Mouse (Mus musculus) subcutaneous adipose tissue, adult 2 months (tissue): ENCODE data around the gene Serpina5. TPM values are rescaled to one million over a fixed set of nuclear protein-coding genes. Genes with fewer than 3 reads are reported as not detected.

ENCODE experiments used
- polyA plus RNA-seq: library from polyadenylated mRNA; depleted of rRNA; stranded (reverse); fragments of >200 nt; gene quantifications from 2 replicates; pipeline ENCODE4 v1.2.3, GENCODE M21; 2012; ENCODE audit warnings: low replicate concordance; rRNA removed

Gene Serpina5
- polyA plus RNA-seq: 0.10 TPM in 1 of 2 replicates, not detected in the other

DNA sequence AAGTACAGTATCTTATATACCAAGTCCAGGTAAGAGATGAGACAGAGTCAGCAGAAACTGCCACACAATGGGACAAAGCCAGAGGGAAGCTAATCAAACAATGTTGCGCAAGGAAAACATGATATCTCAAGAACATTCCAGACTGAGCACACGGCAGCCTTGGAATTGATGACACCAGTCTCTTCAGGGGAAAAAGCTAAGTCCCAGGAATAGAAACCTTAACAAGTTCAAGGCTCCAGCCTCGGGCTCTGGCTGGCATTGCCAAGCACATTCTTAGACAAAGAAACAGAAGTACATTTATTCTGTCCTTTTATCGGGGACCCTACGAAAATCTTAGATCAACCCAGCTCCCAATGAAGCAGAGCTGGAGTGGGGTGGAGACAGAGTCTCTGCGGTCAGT is at the start of gene Serpina5:
Serpina5 (plus strand) TSS at position 346 of the 400 bp plus-strand sequence.

DNA sequence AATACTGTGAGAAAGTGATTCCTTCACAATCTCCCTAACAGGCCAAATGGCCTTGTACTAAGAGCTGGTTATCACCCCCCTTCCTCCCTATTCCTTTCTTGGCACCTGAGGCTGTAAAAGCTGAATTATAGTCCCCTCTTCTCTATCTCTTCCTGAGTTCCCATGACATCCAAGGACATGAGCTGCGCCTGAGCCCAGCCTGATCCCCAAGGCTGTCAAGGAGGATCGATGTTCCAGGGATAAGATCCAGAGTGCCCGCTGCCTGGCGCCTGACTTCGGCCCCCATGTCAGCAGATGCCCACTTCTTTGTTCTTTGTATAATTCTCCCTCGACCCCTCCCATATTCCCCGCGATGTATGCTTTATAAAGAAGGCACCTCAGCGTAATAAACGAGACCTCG is 11.4 kb downstream of the Serpina5 start, which contains the start of gene Serpina3a:
Serpina3a (plus strand) TSS at position 392 of the 400 bp plus-strand sequence.

DNA sequence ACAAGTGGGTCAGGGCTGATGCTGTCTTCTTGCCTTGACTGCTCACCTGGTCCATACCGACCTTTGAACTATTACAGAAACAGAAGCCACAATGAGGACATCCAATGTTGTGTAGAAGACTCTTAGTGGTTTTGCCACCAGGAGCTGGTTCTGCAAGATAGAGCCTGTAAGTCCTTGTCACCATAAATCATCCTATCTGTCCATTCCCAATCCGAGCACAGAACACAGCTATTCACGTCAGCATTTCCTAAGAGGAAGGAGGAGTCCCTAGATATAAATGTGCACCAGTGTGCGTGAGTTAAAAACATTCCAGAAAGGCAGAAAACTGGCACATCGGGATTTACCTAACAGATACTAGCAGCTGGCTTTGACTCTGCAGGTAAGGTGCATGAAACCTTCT is 26.8 kb downstream of the Serpina5 start, which contains the start of gene Serpina3b:
Serpina3b (plus strand) TSS at position 301 of the 400 bp plus-strand sequence.

DNA sequence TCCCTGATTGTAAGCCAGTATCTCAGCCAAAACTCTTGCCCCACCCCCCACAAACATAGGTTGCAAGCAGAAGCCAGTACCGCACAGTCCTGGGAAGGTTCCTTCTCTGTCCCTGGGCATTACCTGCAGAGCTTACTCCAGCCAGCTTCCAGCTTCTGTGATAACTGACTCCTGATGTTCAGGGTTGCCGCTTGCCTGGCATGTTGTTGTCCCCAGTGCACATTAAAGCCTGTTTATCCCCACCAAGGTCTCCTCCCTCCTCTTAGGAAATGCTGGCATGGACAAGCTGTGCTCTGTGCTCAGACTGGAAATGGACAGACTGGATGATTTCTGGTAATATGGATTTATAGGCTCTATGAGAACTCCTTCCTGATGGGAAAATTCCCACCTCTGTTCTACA is 52.7 kb downstream of the Serpina5 start, which contains the start of gene Serpina3c:
Serpina3c (minus strand) TSS at position 215 of the 400 bp plus-strand sequence.

Other genes starting within 250 kb of the Serpina5 start
- gene Serpina1a, start 237.6 kb upstream of the Serpina5 start, polyA plus RNA-seq: 2.2 and 41.6 TPM in 2 replicates
- 1.8 and 16.9 TPM in 2 replicates for gene Serpina1c, start 196.2 kb upstream of the Serpina5 start, polyA plus RNA-seq
- gene Serpina1e, start 142.1 kb upstream of the Serpina5 start, polyA plus RNA-seq: 0.70 and 44.0 TPM in 2 replicates
- gene Serpina11, start 111.2 kb upstream of the Serpina5 start, polyA plus RNA-seq: 0.10 and 0.59 TPM in 2 replicates
- 0.76 TPM in 1 of 2 replicates, not detected in the other for gene Serpina9, start 87.4 kb upstream of the Serpina5 start, polyA plus RNA-seq
- 0.10 TPM in 1 of 2 replicates, not detected in the other for gene Serpina12, start 56.7 kb upstream of the Serpina5 start, polyA plus RNA-seq
- 0.29 TPM in 1 of 2 replicates, not detected in the other for gene Serpina3a, start 11.6 kb downstream of the Serpina5 start, polyA plus RNA-seq
- gene Serpina3b, start 26.9 kb downstream of the Serpina5 start, polyA plus RNA-seq: 1.4 TPM in 2 replicates
- gene Serpina3c, start 52.8 kb downstream of the Serpina5 start, polyA plus RNA-seq: 48.3 and 196 TPM in 2 replicates
- 0.32 and 0.99 TPM in 2 replicates for gene Serpina3f, start 113.4 kb downstream of the Serpina5 start, polyA plus RNA-seq
- gene Serpina3g, start 135.1 kb downstream of the Serpina5 start, polyA plus RNA-seq: 4.3 and 12.5 TPM in 2 replicates
- 0.14 and 0.19 TPM in 2 replicates for gene Serpina3i, start 162.0 kb downstream of the Serpina5 start, polyA plus RNA-seq
- gene Serpina3j, start 213.4 kb downstream of the Serpina5 start, polyA plus RNA-seq: 0.45 and 0.47 TPM in 2 replicates
- gene Serpina3k, start 237.4 kb downstream of the Serpina5 start, polyA plus RNA-seq: 1.8 and 1.9 TPM in 2 replicates
- gene Serpina3m, start 237.4 kb downstream of the Serpina5 start, polyA plus RNA-seq: 0.57 and 7.4 TPM in 2 replicates